Mouse (Mus musculus) yolk sac, embryonic 10.5 days (tissue): ENCODE measurements around the gene Zxdc.

Experiments used
- DNase-seq: peaks from one replicate; pipeline ENCODE4 v3.0.0-alpha.2; 2017; ENCODE audit warnings: low spot score

The Zxdc gene

DNA sequence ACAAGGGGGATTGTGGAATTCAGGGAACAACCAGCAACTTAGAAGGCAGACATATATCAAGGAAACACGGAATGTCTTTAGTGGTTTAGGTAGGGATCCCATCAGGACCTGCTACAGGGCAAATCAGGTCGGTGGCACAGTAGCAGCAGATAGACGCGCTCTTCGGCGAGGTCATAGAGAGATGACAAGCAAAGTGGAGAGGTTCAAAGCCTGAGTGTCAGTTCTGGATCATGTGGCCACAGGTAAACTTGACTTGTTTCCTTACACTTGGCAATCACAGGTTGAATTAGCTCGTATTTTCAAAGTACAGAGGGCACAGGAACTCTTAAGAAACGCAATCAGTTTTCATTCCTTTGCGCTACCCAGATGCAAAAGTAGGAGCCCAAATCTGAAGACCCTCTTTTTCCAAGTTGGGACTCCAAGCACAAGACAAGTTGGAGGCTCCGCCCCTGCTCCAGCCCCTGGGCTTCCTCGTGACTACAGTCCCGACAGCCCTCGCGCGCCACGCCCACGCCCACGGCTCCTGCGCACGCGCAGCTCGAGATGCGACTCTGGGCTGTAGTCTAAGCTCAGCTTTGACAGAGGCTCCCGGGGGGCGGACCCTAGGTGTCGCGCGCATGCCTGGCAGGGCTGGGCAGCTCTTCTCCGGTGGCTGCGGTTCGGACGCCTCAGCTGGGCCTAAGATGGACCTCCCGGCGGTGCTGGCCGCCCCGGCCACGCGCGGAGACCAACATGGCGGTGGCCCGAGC, at the start of gene Zxdc:
Zxdc (plus strand) TSS at position 517 of the 749 bp plus-strand sequence.
- DNase-seq = peak; percentile 98

DNA sequence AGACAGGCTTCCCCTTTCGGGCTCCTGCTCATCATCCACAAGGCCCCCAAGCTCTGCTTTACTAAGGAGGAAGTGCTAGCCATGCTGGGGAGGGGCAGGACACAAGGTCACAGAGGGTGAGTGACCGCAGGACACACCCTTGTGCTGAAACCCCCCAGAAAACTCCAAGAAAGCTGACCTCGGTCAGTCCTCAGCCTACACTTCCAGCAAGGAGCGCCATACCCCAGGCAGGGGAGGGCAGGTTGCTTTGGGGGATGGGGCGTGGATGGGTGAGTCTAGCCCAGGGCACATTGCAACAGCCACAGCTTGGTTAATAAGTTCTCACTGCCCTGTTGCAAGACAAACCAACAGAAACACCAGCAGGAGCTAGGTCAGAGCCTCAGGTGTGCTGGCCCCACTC, 48.9 kb upstream of the Zxdc start:
- peak; percentile 89 for DNase-seq

DNA sequence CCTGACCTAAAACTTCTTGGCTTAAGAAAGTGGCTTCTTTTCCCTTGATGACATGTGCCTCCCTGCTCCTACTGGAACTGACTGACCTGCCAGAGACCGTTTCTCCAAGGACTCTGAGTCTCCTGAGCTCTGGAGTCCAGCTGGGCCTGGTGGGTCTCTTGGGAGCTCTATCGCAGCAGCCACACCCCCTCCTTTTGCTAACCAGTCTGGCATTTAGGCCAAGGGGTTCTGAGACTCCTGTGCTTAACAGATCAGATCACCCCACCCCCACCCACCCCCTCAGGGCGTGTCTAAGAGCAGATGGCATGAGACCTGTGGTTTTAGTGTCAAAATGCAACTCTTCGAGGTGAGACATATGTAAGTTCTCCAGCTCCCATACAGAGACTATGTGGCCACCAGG, 47.5 kb upstream of the Zxdc start:
- no peak for DNase-seq

DNA sequence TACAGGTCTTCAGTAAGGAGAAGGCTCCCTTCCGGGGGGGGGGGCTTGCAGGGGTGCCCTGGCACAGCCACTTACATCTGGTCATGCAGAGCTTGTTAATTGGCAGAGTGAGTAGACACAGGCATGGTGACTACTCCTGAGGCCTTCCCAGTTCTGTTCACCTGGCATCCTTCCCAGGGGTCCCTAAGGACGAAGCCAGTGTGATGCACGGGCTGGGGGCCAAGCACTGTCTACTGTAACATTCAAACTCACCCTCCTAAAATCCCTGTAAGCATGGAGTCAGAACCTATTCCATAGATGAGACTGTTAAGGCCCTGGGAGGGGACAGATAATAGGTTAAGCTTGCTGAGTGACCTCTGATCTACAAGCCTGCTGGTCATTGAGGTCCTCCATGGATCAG, 45.3 kb upstream of the Zxdc start:
- no peak for DNase-seq

DNA sequence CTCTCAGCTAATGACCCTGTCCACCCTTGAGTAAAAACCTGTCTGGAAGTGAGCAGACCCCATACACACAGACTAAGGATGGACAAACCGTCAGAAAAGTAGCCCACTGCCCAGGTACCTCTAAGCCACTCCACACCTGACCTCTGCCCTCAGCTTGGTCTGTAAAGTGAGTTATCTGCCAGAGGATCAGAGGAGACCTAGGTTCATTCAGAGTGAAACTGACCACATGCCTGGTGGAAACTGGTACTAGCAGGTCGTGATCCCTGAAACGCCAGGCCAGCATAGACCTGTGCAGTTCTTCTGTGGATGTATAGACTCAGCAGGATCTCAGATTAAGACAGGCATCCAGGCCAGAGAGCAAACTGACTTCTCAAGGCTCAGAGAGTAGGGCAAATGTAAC, 44.8 kb upstream of the Zxdc start:
- DNase-seq = peak; percentile 72

GRCm38 (mm10) chr6:90324991-90325390, 44.3 kb upstream of the Zxdc start, which contains the start of gene Chst13:
Gene Chst13 (minus strand): TSS chr6:90325185.
- DNase-seq = peak; percentile 59

DNA sequence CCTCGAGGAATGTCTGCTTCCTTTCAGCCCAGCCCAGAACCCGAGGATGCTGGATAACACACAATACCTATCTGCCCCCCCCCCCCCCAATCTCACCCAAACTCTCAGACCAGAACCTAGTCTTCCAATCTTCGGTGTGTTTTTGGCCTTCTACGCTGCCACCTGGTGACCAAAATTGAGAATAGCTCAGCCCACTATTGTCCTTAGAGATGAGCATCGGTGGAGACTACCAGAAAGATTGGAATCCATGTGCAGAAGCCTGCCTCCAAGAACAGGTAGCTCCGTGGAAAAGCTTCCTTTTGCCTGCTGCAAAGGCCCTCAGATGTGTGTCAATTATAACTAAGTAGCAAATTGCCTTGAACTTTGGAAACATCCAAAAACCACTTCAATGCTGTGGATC, 41.6 kb upstream of the Zxdc start:
- DNase-seq = no peak

GRCm38 (mm10) chr6:90329953-90330352, 39.3 kb upstream of the Zxdc start:
- DNase-seq = no peak

DNA sequence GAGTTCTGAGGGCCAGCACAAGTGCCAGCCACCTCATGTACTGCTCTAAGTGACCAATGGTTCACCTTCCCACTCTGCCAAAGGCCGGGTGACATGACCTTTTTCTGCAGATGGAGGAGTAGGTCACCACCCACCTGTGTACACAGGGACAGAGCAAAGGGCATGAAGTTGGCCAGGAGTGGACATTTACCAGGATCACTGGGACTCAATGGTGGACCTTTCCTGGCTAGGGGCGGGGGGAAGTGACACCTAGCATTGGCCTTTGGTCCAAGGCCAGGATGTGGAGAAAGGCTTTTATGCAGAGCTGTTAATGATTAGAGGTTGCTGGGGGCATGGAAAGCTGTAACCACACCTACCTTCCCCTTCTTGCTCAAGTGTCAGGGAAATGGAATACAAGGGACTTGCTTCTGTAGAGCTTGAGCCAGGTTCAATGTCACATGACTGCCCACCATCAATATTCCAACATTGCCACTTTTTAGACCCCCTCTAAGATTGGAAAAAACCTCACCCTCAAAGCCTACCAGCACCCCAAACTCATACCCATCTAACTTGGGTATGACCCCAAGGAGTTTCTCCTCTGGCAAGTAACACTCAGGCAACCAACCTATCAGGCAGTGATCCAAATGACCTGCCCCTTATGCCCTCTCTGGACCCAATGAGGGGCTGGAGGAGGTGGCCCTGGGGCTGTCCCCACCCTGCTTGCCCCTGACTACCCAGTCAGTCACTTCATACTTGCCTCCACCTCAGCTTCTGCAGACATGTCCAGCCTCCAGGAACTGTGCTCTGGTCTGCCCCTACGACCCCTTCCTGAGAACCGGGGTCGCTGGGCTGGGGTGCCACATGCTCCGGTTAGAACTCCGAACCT, 36.5 kb upstream of the Zxdc start, which contains the start of gene Uroc1:
Uroc1 (plus strand) TSS at position 724 of the 865 bp plus-strand sequence.
- DNase-seq = peak; percentile 90

GRCm38 (mm10) chr6:90334244-90334643, 35.0 kb upstream of the Zxdc start:
- no peak for DNase-seq

DNA sequence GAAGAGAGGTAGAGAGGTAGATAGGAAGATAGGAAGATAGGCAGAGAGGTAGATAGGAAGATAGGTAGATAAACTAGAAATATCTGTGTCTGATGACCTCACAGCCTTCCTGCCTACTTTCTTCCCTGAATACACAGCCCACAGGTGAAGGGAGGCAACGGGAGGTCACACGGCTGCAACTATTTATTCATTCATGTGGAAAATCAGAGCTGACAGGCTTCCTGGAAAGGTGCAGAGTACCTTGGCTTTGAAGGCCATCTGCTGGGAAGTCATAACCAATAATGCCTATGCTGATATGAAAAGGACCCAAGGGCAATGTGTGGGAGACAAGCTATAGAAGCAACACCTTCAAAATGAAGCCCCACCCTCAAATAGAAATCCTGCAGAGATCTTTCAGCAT, 26.9 kb upstream of the Zxdc start:
- DNase-seq = no peak

DNA sequence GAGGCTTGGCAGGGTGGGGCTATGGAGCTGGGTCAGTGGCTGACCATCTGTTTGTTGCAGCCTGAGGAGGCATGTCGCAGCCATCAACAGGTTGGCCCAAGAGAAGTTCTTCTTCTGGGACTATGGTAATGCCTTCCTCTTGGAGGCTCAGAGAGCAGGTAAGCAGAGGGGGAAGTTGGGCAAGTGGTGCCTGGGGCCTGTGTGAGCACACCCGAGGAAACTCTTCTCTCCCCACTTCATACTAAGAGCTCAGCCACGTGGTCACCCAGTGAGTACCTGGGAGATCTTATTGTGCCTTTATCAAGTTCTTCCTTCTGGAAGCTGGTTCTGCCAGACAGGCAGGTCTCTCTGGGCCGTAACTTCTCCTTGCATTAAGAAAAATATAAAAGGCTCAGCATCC, 22.1 kb upstream of the Zxdc start:
- DNase-seq = no peak

- no peak for DNase-seq
Measured at GRCm38 (mm10) chr6:90348500-90348899, 20.8 kb upstream of the Zxdc start.

DNA sequence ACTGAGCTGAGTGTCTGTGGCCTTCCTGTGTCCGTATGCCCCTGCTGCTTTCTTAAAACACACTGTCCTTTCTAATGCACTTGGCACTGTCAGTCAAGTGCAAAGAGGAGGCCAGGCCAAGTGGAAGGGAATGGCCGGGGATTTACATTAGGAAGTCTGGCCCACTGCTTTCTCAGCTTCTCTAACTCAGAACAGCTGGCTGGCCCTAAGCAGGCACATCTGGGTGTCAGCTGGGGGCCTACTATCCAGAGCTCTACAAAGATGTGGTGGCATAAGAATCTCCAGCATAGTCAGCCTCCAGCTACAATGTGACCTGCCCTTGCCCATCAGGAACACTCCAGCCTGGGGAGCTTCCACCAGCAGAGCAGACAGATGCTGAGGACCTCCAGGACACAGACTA, 19.3 kb upstream of the Zxdc start:
- no peak for DNase-seq

- no peak for DNase-seq
Measured at GRCm38 (mm10) chr6:90358142-90358541, 11.2 kb upstream of the Zxdc start.

DNA sequence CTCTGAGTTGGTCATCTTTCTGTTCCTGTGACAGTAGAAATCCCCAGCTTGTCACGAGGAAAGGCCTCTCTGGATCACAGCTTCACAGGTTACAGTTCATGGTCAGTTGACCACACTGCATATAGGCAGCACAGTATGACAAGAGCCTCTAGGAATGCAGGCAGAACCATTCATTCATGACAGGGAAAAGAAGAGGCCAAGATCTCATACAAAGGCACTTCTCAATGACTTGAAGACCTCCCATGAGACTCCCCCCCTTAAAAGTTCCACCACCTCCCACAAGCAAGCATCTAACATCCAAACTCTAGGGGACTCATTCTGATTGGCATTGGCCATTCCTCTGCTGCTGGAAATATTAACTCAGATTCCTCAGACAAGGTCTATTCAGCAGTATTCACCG, 9.8 kb upstream of the Zxdc start:
- DNase-seq = no peak

- DNase-seq = no peak
Measured at GRCm38 (mm10) chr6:90360024-90360781, 9.1 kb upstream of the Zxdc start.

GRCm38 (mm10) chr6:90360922-90361614, 8.2 kb upstream of the Zxdc start:
- no peak for DNase-seq

DNA sequence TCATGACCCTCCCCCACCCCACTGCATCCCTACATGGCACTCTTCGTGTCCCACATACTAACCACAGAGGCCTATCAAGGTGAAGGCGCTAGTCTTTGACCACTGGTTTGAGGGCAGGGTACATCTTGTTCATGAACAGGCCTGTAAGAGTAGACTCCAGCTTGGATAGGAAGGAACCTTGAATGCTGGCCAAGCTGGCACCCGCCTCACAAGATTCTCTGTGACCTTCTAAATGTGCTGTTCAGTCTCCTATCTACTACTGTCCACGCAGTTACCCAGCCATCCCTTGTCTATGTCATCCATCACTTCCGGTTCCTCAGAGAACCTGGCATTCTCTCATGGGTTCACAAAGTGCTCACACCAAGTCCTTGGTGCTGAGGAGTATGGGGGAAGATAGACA, 6.0 kb upstream of the Zxdc start:
- DNase-seq = no peak

- peak; percentile 33 for DNase-seq
Measured at GRCm38 (mm10) chr6:90369725-90370553, 647 bp downstream of the Zxdc start.

- no peak for DNase-seq
Measured at GRCm38 (mm10) chr6:90374647-90375046, 5.4 kb downstream of the Zxdc start.
